Mouse (Mus musculus): ENCODE results near the gene Hkdc1. TPM values are rescaled to one million over a fixed set of nuclear protein-coding genes. Genes with fewer than 3 reads are reported as not detected.
A peak's percentile ranks its signal among the peaks of the same experiment; 100 is the strongest.
"Not testable (repeated sequence)": the region's sequence is repeated elsewhere in the genome, so short reads cannot be mapped to it uniquely, and the experiment has no call there.

The Hkdc1 gene
- polyA plus RNA-seq (2012; rRNA removed) (3.4 and 4.1 TPM in 2 replicates), polyA plus RNA-seq (2014; fragmentation: Nextera tagmentation; extraction: Ambion mirVana) (2.4 and 2.8 TPM in 2 replicates)

GRCm38 (mm10) chr10:62422255-62422654 lies at the start of gene Hkdc1:
Gene Hkdc1 (minus strand): TSS chr10:62422491.
- Histone ChIP-seq H3K27ac (no peak within 1 kb of the TSS), H3K36me3 (replicated peaks; ENCODE audit: control insufficient read depth, insufficient read depth, low read depth) (no peaks in the 10 kb centered on the region), H3K4me2 (ENCODE audit: low read depth) (peak within 1 kb of the TSS; percentile 36), H3K4me1 (replicated peaks; ENCODE audit: control insufficient read depth in 2 of 2, insufficient read depth in 2 of 2, low read length in 1 of 2) (peaks cover 0 to 4% of the 10 kb centered on the region in 2 experiments; a peak in 1 of 4 replicates), H3K9me3 (ENCODE audit: control insufficient read depth, low read length) (no peaks in the 10 kb centered on the region), H3K9ac (replicated peaks) (no peak within 1 kb of the TSS), H3K4me3 (ENCODE audit: insufficient read depth in 1 of 2, low read depth in 2 of 2, low read length in 2 of 2) (peak within 1 kb of the TSS; percentile 4 to 44; a peak in 3 of 4 replicates), H3K27me3 (ENCODE audit: control insufficient read depth, insufficient read depth, low read length) (no peaks in the 10 kb centered on the region)
- TF ChIP-seq CTCF (IDR thresholded peaks at IDR 0.05; ENCODE audit: low read depth) (no peak), EP300 (IDR thresholded peaks at IDR 0.05; ENCODE audit: low read depth) (no peak)
- 57% methylated on average over 15 of the region's 15 CpGs for WGBS (ENCODE audit: insufficient replicate concordance)
- ATAC-seq (ENCODE audit: insufficient read depth), result no peak
- DNase-seq (ENCODE audit: low read depth in 3 of 3, low spot score in 3 of 3), result no peak

GRCm38 (mm10) chr10:62471105-62471504 lies 48.8 kb upstream of the Hkdc1 start:
- H3K4me3 ChIP-seq (ENCODE audit: insufficient read depth in 1 of 2, low read depth in 2 of 2, low read length in 2 of 2), result no peak overlapping the region
- no peak overlapping the region for H3K4me2 ChIP-seq (ENCODE audit: low read depth)
- H3K27me3 ChIP-seq (ENCODE audit: control insufficient read depth, insufficient read depth, low read length), result no peaks in the 10 kb centered on the region
- 48% methylated on average over 5 of the region's 5 CpGs for WGBS (ENCODE audit: insufficient replicate concordance)
- ATAC-seq (ENCODE audit: insufficient read depth) (no peak), DNase-seq (ENCODE audit: low read depth in 3 of 3, low spot score in 3 of 3) (no peak)
- no peak overlapping the region for H3K9ac ChIP-seq (replicated peaks)
- H3K27ac ChIP-seq, result no peak overlapping the region
- H3K36me3 ChIP-seq (replicated peaks; ENCODE audit: control insufficient read depth, insufficient read depth, low read depth), result peaks cover 13% of the 10 kb centered on the region
- H3K4me1 ChIP-seq (replicated peaks; ENCODE audit: control insufficient read depth in 2 of 2, insufficient read depth in 2 of 2, low read length in 1 of 2), result no peaks in the 10 kb centered on the region
- TF ChIP-seq EP300 (IDR thresholded peaks at IDR 0.05; ENCODE audit: low read depth) (no peak), CTCF (IDR thresholded peaks at IDR 0.05; ENCODE audit: low read depth) (no peak)
- no peaks in the 10 kb centered on the region for H3K9me3 ChIP-seq (ENCODE audit: control insufficient read depth, low read length)

- Histone ChIP-seq H3K4me3 (ENCODE audit: insufficient read depth in 1 of 2, low read depth in 2 of 2, low read length in 2 of 2) (no peak overlapping the region), H3K4me2 (ENCODE audit: low read depth) (no peak overlapping the region), H3K27me3 (ENCODE audit: control insufficient read depth, insufficient read depth, low read length) (no peaks in the 10 kb centered on the region), H3K9ac (replicated peaks) (no peak overlapping the region), H3K36me3 (replicated peaks; ENCODE audit: control insufficient read depth, insufficient read depth, low read depth) (peaks cover 14% of the 10 kb centered on the region), H3K27ac (no peak overlapping the region), H3K9me3 (ENCODE audit: control insufficient read depth, low read length) (no peaks in the 10 kb centered on the region), H3K4me1 (replicated peaks; ENCODE audit: control insufficient read depth in 2 of 2, insufficient read depth in 2 of 2, low read length in 1 of 2) (no peaks in the 10 kb centered on the region)
- no peak for DNase-seq (ENCODE audit: low read depth in 3 of 3, low spot score in 3 of 3)
- ATAC-seq (ENCODE audit: insufficient read depth), result no peak
- TF ChIP-seq CTCF (IDR thresholded peaks at IDR 0.05; ENCODE audit: low read depth), result no peak
- WGBS (ENCODE audit: insufficient replicate concordance), result 80% methylated on average over 4 of the region's 4 CpGs
Observed at GRCm38 (mm10) chr10:62469736-62470135, 47.4 kb upstream of the Hkdc1 start.

GRCm38 (mm10) chr10:62461321-62461720 lies 39.0 kb upstream of the Hkdc1 start:
- Histone ChIP-seq H3K4me1 (replicated peaks; ENCODE audit: control insufficient read depth in 2 of 2, insufficient read depth in 2 of 2, low read length in 1 of 2) (no peaks in the 10 kb centered on the region), H3K27me3 (ENCODE audit: control insufficient read depth, insufficient read depth, low read length) (no peaks in the 10 kb centered on the region), H3K9me3 (ENCODE audit: control insufficient read depth, low read length) (no peaks in the 10 kb centered on the region), H3K36me3 (replicated peaks; ENCODE audit: control insufficient read depth, insufficient read depth, low read depth) (peaks cover 12% of the 10 kb centered on the region), H3K4me2 (ENCODE audit: low read depth) (no peak overlapping the region), H3K4me3 (ENCODE audit: insufficient read depth in 1 of 2, low read depth in 2 of 2, low read length in 2 of 2) (no peak overlapping the region), H3K27ac (no peak overlapping the region), H3K9ac (replicated peaks) (no peak overlapping the region)
- ATAC-seq (ENCODE audit: insufficient read depth) (no peak), DNase-seq (ENCODE audit: low read depth in 3 of 3, low spot score in 3 of 3) (no peak)
- no peak for TF ChIP-seq CTCF (IDR thresholded peaks at IDR 0.05; ENCODE audit: low read depth)
- TF ChIP-seq EP300 (IDR thresholded peaks at IDR 0.05; ENCODE audit: low read depth), result no peak

GRCm38 (mm10) chr10:62452001-62452400 lies 29.7 kb upstream of the Hkdc1 start:
- H3K36me3 ChIP-seq (replicated peaks; ENCODE audit: control insufficient read depth, insufficient read depth, low read depth); ATAC-seq (ENCODE audit: insufficient read depth): not testable (repeated sequence)
- 52% methylated on average over 11 of the region's 11 CpGs for WGBS (ENCODE audit: insufficient replicate concordance)

More at GRCm38 (mm10) chr10:62452001-62452400, 29.7 kb upstream of the Hkdc1 start:
- not testable (repeated sequence) for DNase-seq (ENCODE audit: low read depth in 3 of 3, low spot score in 3 of 3); H3K4me2 ChIP-seq (ENCODE audit: low read depth); H3K9me3 ChIP-seq (ENCODE audit: control insufficient read depth, low read length); H3K27ac ChIP-seq; H3K4me3 ChIP-seq (ENCODE audit: insufficient read depth in 1 of 2, low read depth in 2 of 2, low read length in 2 of 2); H3K9ac ChIP-seq (replicated peaks); H3K27me3 ChIP-seq (ENCODE audit: control insufficient read depth, insufficient read depth, low read length)
- peaks cover 11 to 17% of the 10 kb centered on the region in 2 experiments for H3K4me1 ChIP-seq (replicated peaks; ENCODE audit: control insufficient read depth in 2 of 2, insufficient read depth in 2 of 2, low read length in 1 of 2)
